Mouse (Mus musculus): Measurements from ENCODE around the gene Itga3.

Itga3 gene

DNA sequence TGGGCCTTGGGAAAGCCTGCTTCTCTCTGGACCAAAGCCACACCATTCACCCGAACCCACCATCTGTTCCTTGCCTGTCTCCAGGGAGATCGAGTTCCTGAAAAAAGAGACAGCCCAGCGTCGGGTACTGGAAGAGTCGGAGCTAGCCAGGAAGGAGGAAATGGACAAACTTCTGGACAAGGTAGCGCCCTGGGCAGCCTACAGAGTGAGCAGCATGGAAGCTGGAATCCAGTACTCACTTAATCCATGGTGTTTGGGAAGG, 71.7 kb downstream of the Itga3 start:
- DNase-seq (ENCODE audit: extremely low read depth, low read depth) = no peak

GRCm38 (mm10) chr11:95004136-95004936, 72.3 kb downstream of the Itga3 start:
- no peak for DNase-seq (ENCODE audit: extremely low read depth, low read depth)

DNA sequence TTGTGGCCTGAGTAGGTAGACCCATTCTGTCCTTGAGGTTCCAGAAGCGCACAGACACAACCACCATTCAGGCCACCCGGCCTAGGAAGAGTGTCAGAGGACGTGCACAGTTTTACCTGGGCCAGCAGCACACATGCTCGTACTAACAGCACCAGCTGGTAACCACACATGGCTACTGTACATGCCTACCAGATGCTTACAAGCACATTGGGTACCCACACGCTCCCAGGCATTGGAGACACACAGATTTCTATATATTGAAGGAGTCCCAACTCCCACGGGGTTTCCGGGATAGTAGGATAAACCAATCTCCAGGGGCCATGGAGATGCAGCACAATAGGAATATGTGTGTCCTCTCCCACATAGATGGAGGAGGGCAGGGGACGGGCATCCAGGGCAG, 73.9 kb downstream of the Itga3 start:
- DNase-seq (ENCODE audit: extremely low read depth, low read depth) = no peak

DNA sequence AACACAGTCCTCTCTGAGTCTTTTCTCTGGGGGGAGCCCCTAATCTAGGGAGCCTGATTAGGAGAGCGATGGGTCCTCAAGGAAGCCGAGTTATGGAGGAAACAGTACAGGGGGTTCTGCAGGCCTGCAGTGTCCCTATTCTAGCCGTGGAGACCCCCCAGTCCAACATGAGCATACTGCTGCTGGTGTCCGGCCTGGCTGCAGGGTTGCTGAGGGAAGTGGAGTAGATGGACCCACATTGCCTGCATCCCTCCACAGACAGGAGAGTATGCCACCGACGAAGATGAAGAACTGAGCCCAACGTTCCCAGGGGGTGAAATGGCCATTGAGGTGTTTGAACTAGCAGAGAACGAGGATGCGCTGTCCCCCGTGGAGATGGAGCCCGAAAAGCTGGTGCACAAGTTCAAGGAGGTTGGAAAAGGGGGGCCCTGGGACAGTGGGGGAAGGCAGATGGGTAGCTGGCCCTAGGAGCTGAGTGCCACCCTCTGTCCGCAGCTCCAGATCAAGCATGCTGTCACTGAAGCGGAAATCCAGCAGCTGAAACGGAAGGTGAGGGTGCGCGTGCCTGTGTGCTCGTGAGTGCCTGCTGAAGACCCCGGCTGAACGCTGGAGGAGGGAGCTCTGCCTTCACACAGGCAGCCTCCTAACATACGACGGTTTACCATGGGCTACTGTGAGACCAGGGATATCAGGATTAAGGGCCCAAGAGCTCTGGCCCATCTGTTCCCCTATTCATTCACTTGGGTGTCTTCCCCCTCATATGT, 74.8 kb downstream of the Itga3 start:
- no peak for DNase-seq (ENCODE audit: extremely low read depth, low read depth)

DNA sequence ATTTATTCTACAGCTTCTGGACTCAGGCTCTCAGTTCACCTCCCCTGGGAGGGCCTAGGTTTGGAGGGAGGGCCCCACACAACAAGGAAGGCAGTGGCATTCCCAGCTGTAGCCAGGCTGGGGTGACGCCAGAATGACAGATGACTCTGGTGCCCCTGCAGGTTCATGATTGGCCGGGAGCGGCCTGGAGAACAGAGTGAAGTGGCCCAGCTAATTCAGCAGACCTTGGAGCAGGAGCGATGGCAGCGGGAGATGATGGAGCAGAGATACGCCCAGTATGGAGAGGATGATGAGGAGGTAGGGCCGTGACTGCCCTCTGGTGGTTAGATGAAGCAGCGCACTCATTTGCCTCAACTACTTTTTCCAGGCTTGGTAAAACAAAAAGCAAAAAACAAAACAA, 75.5 kb downstream of the Itga3 start:
- no peak for DNase-seq (ENCODE audit: extremely low read depth, low read depth)

GRCm38 (mm10) chr11:95000548-95000947, 76.1 kb downstream of the Itga3 start:
- peak; percentile 68 for DNase-seq (ENCODE audit: extremely low read depth, low read depth)

GRCm38 (mm10) chr11:95000128-95000527, 76.5 kb downstream of the Itga3 start:
- DNase-seq (ENCODE audit: extremely low read depth, low read depth) = no peak

GRCm38 (mm10) chr11:94998041-94998531, 78.5 kb downstream of the Itga3 start:
- DNase-seq (ENCODE audit: extremely low read depth, low read depth) = no peak

GRCm38 (mm10) chr11:94997596-94997995, 79.0 kb downstream of the Itga3 start:
- peak; percentile 86 for DNase-seq (ENCODE audit: extremely low read depth, low read depth)

GRCm38 (mm10) chr11:94996984-94997383, 79.6 kb downstream of the Itga3 start:
- DNase-seq (ENCODE audit: extremely low read depth, low read depth) = no peak

DNA sequence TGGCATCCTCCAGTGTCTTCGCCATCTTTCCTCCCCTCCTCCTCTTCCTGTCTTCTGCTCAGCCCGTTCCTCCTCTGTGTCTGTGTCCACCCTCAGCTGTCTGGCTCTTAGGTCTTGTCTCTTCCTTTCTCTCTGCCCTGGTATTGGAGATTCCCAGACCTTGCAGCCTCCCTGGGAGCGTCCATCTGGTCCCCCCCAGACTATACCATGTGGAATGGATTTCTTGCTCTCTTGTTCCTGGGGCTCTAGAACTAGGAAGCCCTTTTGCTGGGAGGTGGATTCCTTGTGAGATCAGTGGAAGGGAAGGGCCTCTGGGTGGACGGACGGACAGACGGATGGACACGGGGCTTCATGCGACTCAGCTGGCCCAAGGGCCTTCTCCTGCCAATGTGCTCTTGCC, 80.5 kb downstream of the Itga3 start:
- no peak for DNase-seq (ENCODE audit: extremely low read depth, low read depth)

- no peak for DNase-seq (ENCODE audit: extremely low read depth, low read depth)
Observed at GRCm38 (mm10) chr11:94994947-94995772, 81.4 kb downstream of the Itga3 start.
